24 mouse cellular contexts compared by ENCODE assay signal in the genomic region with DNA sequence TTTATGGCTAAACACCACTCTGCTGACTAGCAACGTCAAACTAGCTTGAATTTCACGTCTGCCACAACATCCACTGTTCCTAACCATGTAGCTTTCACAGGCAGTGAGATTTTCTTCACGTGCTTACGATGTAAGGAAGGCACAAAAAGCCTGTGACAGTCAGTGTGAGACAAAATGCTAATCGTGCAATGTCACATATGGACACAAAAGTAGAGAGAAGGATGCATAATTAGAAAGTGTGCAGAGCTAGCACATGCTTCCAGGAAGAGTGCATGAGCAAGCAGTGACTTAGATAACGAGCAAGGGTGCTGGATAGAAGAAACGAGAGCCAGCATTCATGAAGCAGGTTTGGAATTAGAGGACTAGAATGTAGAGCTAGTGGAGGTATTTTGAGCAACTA. TPM values are rescaled to one million over a fixed set of nuclear protein-coding genes. Genes with fewer than 3 reads are reported as not detected.
A peak's percentile ranks its signal among the peaks of the same experiment; 100 is the strongest.
DNase-seq lines count a peak whose midpoint lies in the region; ATAC-seq and TF ChIP-seq lines count a peak whose summit lies in the region.
"Had no signal": no experiment of that assay in that cellular context is flagged by ENCODE, and none has a peak within 500 bp of the region (broad histone marks: within the 10 kb centered on the region; RNA-seq: fewer than 3 reads in every experiment).

No protein-coding gene starts in this region.

- no peak overlapping the region for H3K4me3 ChIP-seq in forebrain, embryonic 14.5 days (ENCODE audit: low read depth, low read length)
- no peak overlapping the region for H3K4me3 ChIP-seq in forebrain, embryonic 16.5 days (replicated peaks; ENCODE audit: low read length)
- H3K4me3 ChIP-seq in forebrain, postnatal 0 days (ENCODE audit: low read depth, low read length): no peak overlapping the region
- no peak overlapping the region for H3K4me3 ChIP-seq in forebrain, embryonic 12.5 days (replicated peaks)

- TF ChIP-seq CTCF in forebrain, postnatal 0 days (IDR thresholded peaks at IDR 0.05; ENCODE audit: low read depth): no peak
- TF ChIP-seq CTCF in brain, embryonic 14.5 days (IDR thresholded peaks at IDR 0.05; ENCODE audit: borderline replicate concordance, extremely low read depth, insufficient read depth, insufficient read length): no peak

- no peaks in the 10 kb centered on the region for H3K9me3 ChIP-seq in forebrain, embryonic 14.5 days (replicated peaks; ENCODE audit: control insufficient read depth, low read length)
- no peaks in the 10 kb centered on the region for H3K9me3 ChIP-seq in forebrain, embryonic 16.5 days (ENCODE audit: control insufficient read depth, low read length)
- no peaks in the 10 kb centered on the region for H3K9me3 ChIP-seq in forebrain, postnatal 0 days (ENCODE audit: low read length)
- H3K9me3 ChIP-seq in forebrain, embryonic 12.5 days: no peaks in the 10 kb centered on the region

- H3K27ac ChIP-seq in forebrain, embryonic 14.5 days (ENCODE audit: low read depth, low read length): no peak overlapping the region
- no peak overlapping the region for H3K27ac ChIP-seq in forebrain, embryonic 16.5 days (ENCODE audit: low read length)
- H3K27ac ChIP-seq in forebrain, postnatal 0 days (ENCODE audit: low read depth, low read length): no peak overlapping the region
- no peak overlapping the region for H3K27ac ChIP-seq in forebrain, embryonic 12.5 days

- no peak for DNase-seq in forebrain, embryonic 14.5 days (ENCODE audit: low spot score)
- DNase-seq in forebrain, postnatal 0 days: no peak
- no peak for DNase-seq in frontal cortex, postnatal 36 days (ENCODE audit: low spot score in 2 of 2)
- DNase-seq in brain, embryonic 14.5 days (ENCODE audit: low read depth): peak; percentile 56
- no peak for DNase-seq in gastrocnemius, postnatal 10 days
- DNase-seq: adrenal gland, adult 2 months; adrenal gland, adult 8-10 months; adrenal gland, postnatal 10 days; adrenal gland, postnatal 14 days; adrenal gland, postnatal 25 days; adrenal gland, postnatal 36 days; B cell, adult 2 months; cerebellum, adult 11 months; cerebellum, adult 11-12 months; cerebellum, adult 18-20 months had no signal

- TF ChIP-seq POLR2A in brain, embryonic 14.5 days (IDR thresholded peaks at IDR 0.05; ENCODE audit: borderline replicate concordance, extremely low read depth, insufficient read depth, insufficient read length, poor library complexity, severe bottlenecking): no peak

- no peak overlapping the region for H3K9ac ChIP-seq in forebrain, embryonic 14.5 days (ENCODE audit: low read length)
- H3K9ac ChIP-seq in forebrain, embryonic 16.5 days (replicated peaks; ENCODE audit: low read depth, low read length): no peak overlapping the region
- H3K9ac ChIP-seq in forebrain, postnatal 0 days: no peak overlapping the region
- no peak overlapping the region for H3K9ac ChIP-seq in forebrain, embryonic 12.5 days

- no peaks in the 10 kb centered on the region for H3K36me3 ChIP-seq in forebrain, embryonic 14.5 days (ENCODE audit: control insufficient read depth, insufficient read depth, low read length)
- no peaks in the 10 kb centered on the region for H3K36me3 ChIP-seq in forebrain, embryonic 16.5 days (ENCODE audit: control insufficient read depth, insufficient read depth)
- no peaks in the 10 kb centered on the region for H3K36me3 ChIP-seq in forebrain, postnatal 0 days (ENCODE audit: insufficient read depth)
- H3K36me3 ChIP-seq in forebrain, embryonic 12.5 days (replicated peaks): no peaks in the 10 kb centered on the region
- H3K36me3 ChIP-seq: G1E had no signal

- no peaks in the 10 kb centered on the region for H3K27me3 ChIP-seq in forebrain, embryonic 14.5 days (replicated peaks; ENCODE audit: control insufficient read depth, insufficient read depth, low read length)
- H3K27me3 ChIP-seq in forebrain, embryonic 16.5 days (replicated peaks; ENCODE audit: control insufficient read depth, insufficient read depth, low read length): no peaks in the 10 kb centered on the region
- no peaks in the 10 kb centered on the region for H3K27me3 ChIP-seq in forebrain, postnatal 0 days (ENCODE audit: insufficient read depth, low read length)
- no peaks in the 10 kb centered on the region for H3K27me3 ChIP-seq in forebrain, embryonic 12.5 days
- H3K27me3 ChIP-seq: CH12.LX had no signal

- H3K4me2 ChIP-seq in forebrain, embryonic 14.5 days (ENCODE audit: low read length): no peak overlapping the region
- no peak overlapping the region for H3K4me2 ChIP-seq in forebrain, embryonic 16.5 days (ENCODE audit: low read length)
- no peak overlapping the region for H3K4me2 ChIP-seq in forebrain, postnatal 0 days (ENCODE audit: low read depth)
- H3K4me2 ChIP-seq in forebrain, embryonic 12.5 days: no peak overlapping the region

- 30% methylated on average over 7 of the region's 7 CpGs for WGBS in forebrain, embryonic 14.5 days
- WGBS in forebrain, embryonic 16.5 days: 33% methylated on average over 7 of the region's 7 CpGs
- 32% methylated on average over 7 of the region's 7 CpGs for WGBS in forebrain, postnatal 0 days
- WGBS in forebrain, embryonic 12.5 days: 51% methylated on average over 7 of the region's 7 CpGs

- peak; percentile 32; the same call in 1 of the 2 replicates for ATAC-seq in forebrain, embryonic 14.5 days
- ATAC-seq in forebrain, embryonic 16.5 days: no peak
- ATAC-seq in forebrain, postnatal 0 days: peak; percentile 67
- ATAC-seq in forebrain, embryonic 12.5 days (ENCODE audit: low FRiP score): no peak
- ATAC-seq in frontal cortex, adult (ENCODE audit: low TSS enrichment): peak; percentile 31; the same call in 1 of the 2 replicates
- ATAC-seq: activated CD4-positive, CD25-positive, alpha-beta regulatory T cell, adult 4 months; CD4-positive, CD25-positive, alpha-beta regulatory T cell, adult 4 months; Patski had no signal

- no peaks in the 10 kb centered on the region for H3K4me1 ChIP-seq in forebrain, embryonic 14.5 days (ENCODE audit: control insufficient read depth, insufficient read depth, low read length)
- H3K4me1 ChIP-seq in forebrain, embryonic 16.5 days (replicated peaks; ENCODE audit: control insufficient read depth, insufficient read depth, low read length): no peaks in the 10 kb centered on the region
- no peaks in the 10 kb centered on the region for H3K4me1 ChIP-seq in forebrain, postnatal 0 days (ENCODE audit: insufficient read depth)
- H3K4me1 ChIP-seq in forebrain, embryonic 12.5 days: no peaks in the 10 kb centered on the region

RNA-seq across cellular contexts. Expression of a gene that starts 18.8 kb away (rescaled TPM):
- 7.4 and 7.9 TPM in 2 replicates for polyA plus RNA-seq in forebrain, embryonic 14.5 days (2014; fragmentation: Nextera tagmentation; extraction: Ambion mirVana)
- polyA plus RNA-seq in forebrain, embryonic 16.5 days (2015; fragmentation: Nextera tagmentation; extraction: Ambion mirVana): 4.0 and 8.3 TPM in 2 replicates
- 4.1 and 10.7 TPM in 2 replicates for total RNA-seq in forebrain, postnatal 0 days (2014; rRNA removed)
- 3.5 and 11.6 TPM in 2 replicates for polyA plus RNA-seq in forebrain, postnatal 0 days (2015; fragmentation: Nextera tagmentation; extraction: Ambion mirVana)
- polyA plus RNA-seq in forebrain, embryonic 12.5 days (2016; fragmentation: Nextera tagmentation; extraction: Ambion mirVana): 13.7 and 17.2 TPM in 2 replicates
- 8.8 and 13.7 TPM in 2 replicates for polyA plus RNA-seq in brain, embryonic 14.5 days (2012; rRNA removed)
- 1 to 10 TPM; 3.7 to 4.6 TPM for total RNA-seq in gastrocnemius, postnatal 10 days (2021)
- total RNA-seq: CH12.LX, MEL had no signal
- polyA plus RNA-seq: G1E, Patski had no signal

Comparison
In these comparisons a context has a peak if more than half of its experiments do, and no peak if none do; other contexts are left out.
1. ATAC-seq: peak in forebrain, embryonic 14.5 days (single experiment), forebrain, postnatal 0 days (single experiment) and frontal cortex, adult (single experiment); none in forebrain, embryonic 16.5 days (single experiment) and forebrain, embryonic 12.5 days (single experiment).